Mouse (Mus musculus) naive thymus-derived CD4-positive, alpha-beta T cell, adult 2 months (primary cell): Measurements from ENCODE around the gene Pik3r5.

ENCODE experiments used
- DNase-seq: peaks from one replicate; pipeline ENCODE4 v3.0.0-alpha.2; 2011; ENCODE audit warnings: low read depth

Pik3r5 gene

GRCm38 (mm10) chr11:68485206-68485942, 53.5 kb downstream of the Pik3r5 start:
- peak; percentile 79 for DNase-seq

GRCm38 (mm10) chr11:68486093-68486492, 54.2 kb downstream of the Pik3r5 start:
- DNase-seq: no peak

GRCm38 (mm10) chr11:68487720-68488119, 55.8 kb downstream of the Pik3r5 start:
- no peak for DNase-seq

- DNase-seq: no peak
These were observed 56.4 kb downstream of the Pik3r5 start for GRCm38 (mm10) chr11:68488256-68488824.

GRCm38 (mm10) chr11:68489236-68489635, 57.3 kb downstream of the Pik3r5 start:
- DNase-seq: no peak

- no peak for DNase-seq
These were observed 60.7 kb downstream of the Pik3r5 start for GRCm38 (mm10) chr11:68492592-68492991.

GRCm38 (mm10) chr11:68493760-68494159, 61.8 kb downstream of the Pik3r5 start:
- DNase-seq: peak; percentile 4

- DNase-seq: no peak
These were observed 65.2 kb downstream of the Pik3r5 start for GRCm38 (mm10) chr11:68497081-68497480.

GRCm38 (mm10) chr11:68498517-68498916, 66.6 kb downstream of the Pik3r5 start:
- DNase-seq: no peak

- DNase-seq: peak; percentile 56
These were observed 67.2 kb downstream of the Pik3r5 start for GRCm38 (mm10) chr11:68498999-68499699.

- no peak for DNase-seq
These were observed 69.0 kb downstream of the Pik3r5 start for GRCm38 (mm10) chr11:68500949-68501350.

- no peak for DNase-seq
These were observed 70.5 kb downstream of the Pik3r5 start for GRCm38 (mm10) chr11:68502408-68502807.

- no peak for DNase-seq
These were observed 71.1 kb downstream of the Pik3r5 start, which contains the start of gene Pik3r6 for GRCm38 (mm10) chr11:68502902-68503629. TSS of gene Pik3r6 (plus strand) at chr11:68503019.

GRCm38 (mm10) chr11:68504913-68505312, 73.0 kb downstream of the Pik3r5 start:
- no peak for DNase-seq

- DNase-seq: no peak
These were observed 75.3 kb downstream of the Pik3r5 start for GRCm38 (mm10) chr11:68507246-68507645.

- no peak for DNase-seq
These were observed 76.7 kb downstream of the Pik3r5 start for GRCm38 (mm10) chr11:68508619-68509018.

- DNase-seq: no peak
These were observed 77.3 kb downstream of the Pik3r5 start for GRCm38 (mm10) chr11:68509194-68509593.

- DNase-seq: no peak
These were observed 82.0 kb downstream of the Pik3r5 start for GRCm38 (mm10) chr11:68513969-68514368.

GRCm38 (mm10) chr11:68519362-68519761, 87.4 kb downstream of the Pik3r5 start:
- no peak for DNase-seq

- DNase-seq: no peak
These were observed 87.9 kb downstream of the Pik3r5 start for GRCm38 (mm10) chr11:68519815-68520214.

- no peak for DNase-seq
These were observed 88.5 kb downstream of the Pik3r5 start for GRCm38 (mm10) chr11:68520439-68520838.

- DNase-seq: no peak
These were observed 89.4 kb downstream of the Pik3r5 start for GRCm38 (mm10) chr11:68521352-68521751.
